In the genomic region with DNA sequence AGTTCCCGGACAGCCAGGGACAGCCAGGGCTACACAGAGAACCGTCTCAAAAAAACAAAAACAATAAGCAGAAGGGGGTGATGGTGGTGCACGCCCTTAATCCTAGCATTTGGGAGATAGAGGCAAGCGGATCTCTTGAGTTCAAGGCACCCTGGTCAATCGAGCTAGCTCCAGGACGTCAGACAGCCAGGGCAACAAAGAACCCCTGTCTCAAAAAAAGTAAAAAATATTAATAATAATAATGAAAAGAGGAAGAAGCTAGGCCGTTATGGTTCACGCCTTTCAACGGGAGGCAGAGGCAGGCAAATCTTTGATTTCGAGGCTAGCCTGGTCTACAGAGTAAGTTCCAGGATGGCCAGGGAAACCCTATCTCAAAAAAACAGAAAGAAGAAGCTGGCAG, we compare ENCODE assay signal across 8 mouse cellular contexts. TPM values are rescaled to one million over a fixed set of nuclear protein-coding genes. Genes with fewer than 3 reads are reported as not detected.
DNase-seq lines count a peak whose midpoint lies in the region; ATAC-seq and TF ChIP-seq lines count a peak whose summit lies in the region.

No protein-coding gene starts in this region.

- H3K27ac ChIP-seq in forebrain, embryonic 16.5 days (ENCODE audit: low read length) = no peak overlapping the region
- H3K27ac ChIP-seq in liver, embryonic 14.5 days = peak overlapping the region; percentile 90

- H3K4me1 ChIP-seq in erythroblast, embryonic 14.5 days (ENCODE audit: control insufficient read depth) = peaks cover 48% of the 10 kb centered on the region
- H3K4me1 ChIP-seq in forebrain, embryonic 16.5 days (replicated peaks; ENCODE audit: control insufficient read depth, insufficient read depth, low read length) = peaks cover 16% of the 10 kb centered on the region
- peaks cover 16 to 24% of the 10 kb centered on the region in 2 experiments for H3K4me1 ChIP-seq in liver, embryonic 14.5 days (replicated peaks; ENCODE audit: control insufficient read depth in 2 of 2, insufficient read depth in 2 of 2, low read length in 1 of 2)

- ATAC-seq in erythroblast, adult 5-6 weeks (replicated peaks; ENCODE audit: low FRiP score, poor library complexity, severe bottlenecking) = no peak
- no peak for ATAC-seq in forebrain, embryonic 16.5 days
- no peak for ATAC-seq in liver, embryonic 14.5 days (ENCODE audit: insufficient read depth)

- H3K4me2 ChIP-seq in forebrain, embryonic 16.5 days (ENCODE audit: low read length) = peak overlapping the region; percentile 72; the same call in 1 of the 2 replicates
- peak overlapping the region; percentile 91 for H3K4me2 ChIP-seq in liver, embryonic 14.5 days (ENCODE audit: low read depth)

- H3K36me3 ChIP-seq in erythroblast, embryonic 14.5 days (ENCODE audit: control insufficient read depth) = peaks cover 23% of the 10 kb centered on the region
- no peaks in the 10 kb centered on the region for H3K36me3 ChIP-seq in forebrain, embryonic 16.5 days (ENCODE audit: control insufficient read depth, insufficient read depth)
- H3K36me3 ChIP-seq in liver, embryonic 14.5 days (replicated peaks; ENCODE audit: control insufficient read depth, insufficient read depth, low read depth) = peaks cover 11% of the 10 kb centered on the region

- TF ChIP-seq CTCF in liver, embryonic 14.5 days (IDR thresholded peaks at IDR 0.05; ENCODE audit: low read depth) = no peak

- H3K9me3 ChIP-seq in erythroblast, embryonic 14.5 days (ENCODE audit: control insufficient read depth, low read length) = no peaks in the 10 kb centered on the region
- no peaks in the 10 kb centered on the region for H3K9me3 ChIP-seq in forebrain, embryonic 16.5 days (ENCODE audit: control insufficient read depth, low read length)
- no peaks in the 10 kb centered on the region for H3K9me3 ChIP-seq in liver, embryonic 14.5 days (ENCODE audit: control insufficient read depth, low read length)

- 62% methylated on average over 10 of the region's 10 CpGs for WGBS in forebrain, embryonic 16.5 days
- WGBS in liver, embryonic 14.5 days (ENCODE audit: insufficient replicate concordance) = 50% methylated on average over 10 of the region's 10 CpGs

- peak; percentile 27 for DNase-seq in 416B (ENCODE audit: low read depth)
- no peak for DNase-seq in liver, embryonic 14.5 days (ENCODE audit: low read depth in 3 of 3, low spot score in 3 of 3)
- no peak for DNase-seq in ovary, postnatal 10 days (ENCODE audit: low spot score)
- DNase-seq in frontal cortex, postnatal 36 days (ENCODE audit: low spot score in 2 of 2) = no peak
- DNase-seq in thymus, postnatal 0 days (ENCODE audit: low spot score) = no peak

- H3K9ac ChIP-seq in forebrain, embryonic 16.5 days (replicated peaks; ENCODE audit: low read depth, low read length) = no peak overlapping the region
- H3K9ac ChIP-seq in liver, embryonic 14.5 days (replicated peaks) = peak overlapping the region; percentile 98

- H3K4me3 ChIP-seq in erythroblast, embryonic 14.5 days (replicated peaks) = peak overlapping the region; percentile 96
- no peak overlapping the region for H3K4me3 ChIP-seq in forebrain, embryonic 16.5 days (replicated peaks; ENCODE audit: low read length)
- peak overlapping the region; percentile 81 to 87 for H3K4me3 ChIP-seq in liver, embryonic 14.5 days (ENCODE audit: insufficient read depth in 1 of 2, low read depth in 2 of 2, low read length in 2 of 2)

- TF ChIP-seq EP300 in liver, embryonic 14.5 days (IDR thresholded peaks at IDR 0.05; ENCODE audit: low read depth) = no peak

- 0 out of 2 replicates have a peak, but pooled peaks cover 5% of the 10 kb centered on the region for H3K27me3 ChIP-seq in erythroblast, embryonic 14.5 days (ENCODE audit: control insufficient read depth)
- no peaks in the 10 kb centered on the region for H3K27me3 ChIP-seq in forebrain, embryonic 16.5 days (replicated peaks; ENCODE audit: control insufficient read depth, insufficient read depth, low read length)
- H3K27me3 ChIP-seq in liver, embryonic 14.5 days (ENCODE audit: control insufficient read depth, insufficient read depth, low read length) = no peaks in the 10 kb centered on the region

RNA-seq across cellular contexts. Expression of gene Pds5a, which starts 1.1 kb away (rescaled TPM):
- polyA plus RNA-seq in erythroblast, embryonic 14.5 days (2012) = 0.31 and 0.54 TPM in 2 replicates
- 53.1 and 90.5 TPM in 2 replicates for total RNA-seq in erythroblast, adult 5-6 weeks (2015; ENCODE audit: low replicate concordance)
- total RNA-seq in erythroblast, adult 5-6 weeks (2017; ENCODE audit: low replicate concordance) = 94.4 and 98.8 TPM in 2 replicates
- polyA plus RNA-seq in forebrain, embryonic 16.5 days (2015; fragmentation: Nextera tagmentation; extraction: Ambion mirVana) = 62.8 and 64.0 TPM in 2 replicates
- 24.4 and 31.4 TPM in 2 replicates for polyA plus RNA-seq in liver, embryonic 14.5 days (2012; rRNA removed)
- 24.9 and 27.3 TPM in 2 replicates for polyA plus RNA-seq in liver, embryonic 14.5 days (2014; fragmentation: Nextera tagmentation; extraction: Ambion mirVana)
- polyA plus RNA-seq in thymus, postnatal 0 days (2015; fragmentation: Nextera tagmentation; extraction: Ambion mirVana) = 59.6 and 66.5 TPM in 2 replicates

Comparison
In these comparisons a context has a peak if more than half of its experiments do, and no peak if none do; other contexts are left out.
1. RNA of gene Pds5a, which starts 1.1 kb away (polyA plus RNA-seq): 59.6 to 66.5 TPM in thymus, postnatal 0 days, 62.8 to 64.0 TPM in forebrain, embryonic 16.5 days and 24.4 to 31.4 TPM in liver, embryonic 14.5 days; 0.31 to 0.54 TPM in erythroblast, embryonic 14.5 days; every median in the first group is over 10 times any median in the second.